Mouse (Mus musculus): ENCODE measurements around the gene Krt26. TPM values are rescaled to one million over a fixed set of nuclear protein-coding genes. Genes with fewer than 3 reads are reported as not detected.

The Krt26 gene
- polyA plus RNA-seq (2015; fragmentation: Nextera tagmentation; extraction: Ambion mirVana), result not detected in 2 replicates

GRCm38 (mm10) chr11:99337866-99338265 lies at the start of gene Krt26:
Krt26 (minus strand) TSS chr11:99337966.

GRCm38 (mm10) chr11:99374803-99375202 lies 37.0 kb upstream of the Krt26 start, which contains the start of gene Krt28:
Krt28 (minus strand) TSS chr11:99374903.

GRCm38 (mm10) chr11:99351004-99351403 lies 13.2 kb upstream of the Krt26 start, which contains the start of gene Krt27:
Krt27 (minus strand) TSS chr11:99351104.

GRCm38 (mm10) chr11:99322851-99323250 lies 14.9 kb downstream of the Krt26 start, which contains the start of gene Krt25:
Krt25 (minus strand) TSS chr11:99322951.

GRCm38 (mm10) chr11:99284833-99285312 lies 52.9 kb downstream of the Krt26 start, which contains the start of gene Krt24:
Krt24 (minus strand) TSS chr11:99285262.

Other genes starting within 250 kb of the Krt26 start
- 0.26 and 0.30 TPM in 2 replicates for gene Tns4, start 248.7 kb downstream of the Krt26 start, polyA plus RNA-seq (2015; fragmentation: Nextera tagmentation; extraction: Ambion mirVana)
- gene Ccr7, start 182.9 kb downstream of the Krt26 start, polyA plus RNA-seq (2015; fragmentation: Nextera tagmentation; extraction: Ambion mirVana), result 0.16 and 0.32 TPM in 2 replicates
- 102 and 126 TPM in 2 replicates for gene Smarce1, start 106.9 kb downstream of the Krt26 start, polyA plus RNA-seq (2015; fragmentation: Nextera tagmentation; extraction: Ambion mirVana)
- 1.3 and 1.7 TPM in 2 replicates for gene Krt222, start 93.9 kb downstream of the Krt26 start, polyA plus RNA-seq (2015; fragmentation: Nextera tagmentation; extraction: Ambion mirVana)
- gene Krt24, start 52.7 kb downstream of the Krt26 start, polyA plus RNA-seq (2015; fragmentation: Nextera tagmentation; extraction: Ambion mirVana), result not detected in 2 replicates
- not detected in 2 replicates for gene Krt25, start 15.0 kb downstream of the Krt26 start, polyA plus RNA-seq (2015; fragmentation: Nextera tagmentation; extraction: Ambion mirVana)
- gene Krt27, start 13.1 kb upstream of the Krt26 start, polyA plus RNA-seq (2015; fragmentation: Nextera tagmentation; extraction: Ambion mirVana), result not detected in 2 replicates
- 0.08 and 0.14 TPM in 2 replicates for gene Krt28, start 36.9 kb upstream of the Krt26 start, polyA plus RNA-seq (2015; fragmentation: Nextera tagmentation; extraction: Ambion mirVana)
- gene Krt10, start 51.4 kb upstream of the Krt26 start, polyA plus RNA-seq (2015; fragmentation: Nextera tagmentation; extraction: Ambion mirVana), result 34.8 and 42.7 TPM in 2 replicates
- not detected in 2 replicates for gene Krt12, start 84.3 kb upstream of the Krt26 start, polyA plus RNA-seq (2015; fragmentation: Nextera tagmentation; extraction: Ambion mirVana)
- 1.3 and 3.1 TPM in 2 replicates for gene Krt20, start 100.2 kb upstream of the Krt26 start, polyA plus RNA-seq (2015; fragmentation: Nextera tagmentation; extraction: Ambion mirVana)
- gene Krt23, start 155.2 kb upstream of the Krt26 start, polyA plus RNA-seq (2015; fragmentation: Nextera tagmentation; extraction: Ambion mirVana), result 1.7 and 3.0 TPM in 2 replicates
- gene Krt39, start 183.4 kb upstream of the Krt26 start, polyA plus RNA-seq (2015; fragmentation: Nextera tagmentation; extraction: Ambion mirVana), result not detected in 2 replicates
- gene Krt40, start 205.2 kb upstream of the Krt26 start, polyA plus RNA-seq (2015; fragmentation: Nextera tagmentation; extraction: Ambion mirVana), result not detected in 2 replicates
- not detected in 2 replicates for gene Krtap3-3, start 212.9 kb upstream of the Krt26 start, polyA plus RNA-seq (2015; fragmentation: Nextera tagmentation; extraction: Ambion mirVana)
- gene Krtap3-2, start 218.9 kb upstream of the Krt26 start, polyA plus RNA-seq (2015; fragmentation: Nextera tagmentation; extraction: Ambion mirVana), result not detected in 2 replicates
- not detected in 2 replicates for gene Gm11939, start 221.5 kb upstream of the Krt26 start, polyA plus RNA-seq (2015; fragmentation: Nextera tagmentation; extraction: Ambion mirVana)
- gene Krtap3-1, start 228.7 kb upstream of the Krt26 start, polyA plus RNA-seq (2015; fragmentation: Nextera tagmentation; extraction: Ambion mirVana), result not detected in 2 replicates
- gene Krtap1-5, start 243.1 kb upstream of the Krt26 start, polyA plus RNA-seq (2015; fragmentation: Nextera tagmentation; extraction: Ambion mirVana), result not detected in 2 replicates
- gene Krtap1-4, start 245.7 kb upstream of the Krt26 start, polyA plus RNA-seq (2015; fragmentation: Nextera tagmentation; extraction: Ambion mirVana), result not detected in 2 replicates